Mouse (Mus musculus) heart, embryonic 11.5 days (tissue): Measurements from ENCODE around the gene Hspb11. TPM values are rescaled to one million over a fixed set of nuclear protein-coding genes. Genes with fewer than 3 reads are reported as not detected.

Experiments used
- ATAC-seq: fragments of 200-750 bp; cut with Nextera tagmentation; replicated peaks from 2 replicates; pipeline ENCODE4 v1.8.0; 2017; ENCODE audit warnings: moderate library complexity; ENCODE audit not compliant: insufficient number of reproducible peaks, low FRiP score, low TSS enrichment
- H3K27ac ChIP-seq: fragments of 300-500 bp; sonication (generic); 2 replicates; pipeline ENCODE4 v1.5.1; 2014; ENCODE audit warnings: mild to moderate bottlenecking, low read depth, low read length
- H3K27me3 ChIP-seq: fragments of 300-500 bp; sonication (generic); 2 replicates; pipeline ENCODE4 v1.6.1; 2014; ENCODE audit warnings: mild to moderate bottlenecking, low read length, mixed read lengths; ENCODE audit not compliant: control insufficient read depth, insufficient read depth
- H3K36me3 ChIP-seq: fragments of 300-500 bp; sonication (generic); 2 replicates; pipeline ENCODE4 v1.6.1; 2014; ENCODE audit warnings: mild to moderate bottlenecking, low read length, moderate library complexity, mixed read lengths; ENCODE audit not compliant: control insufficient read depth, insufficient read depth
- H3K4me1 ChIP-seq: fragments of 300-500 bp; sonication (generic); 2 replicates; pipeline ENCODE4 v1.6.1; 2014; ENCODE audit warnings: low read length; ENCODE audit not compliant: control insufficient read depth, insufficient read depth
- H3K4me2 ChIP-seq: fragments of 300-500 bp; sonication (generic); 2 replicates; pipeline ENCODE4 v1.6.1; 2014; ENCODE audit warnings: mild to moderate bottlenecking, moderate library complexity
- H3K4me3 ChIP-seq: fragments of 300-500 bp; sonication (generic); 2 replicates; pipeline ENCODE4 v1.5.1; 2014; ENCODE audit warnings: low read depth, low read length
- H3K9ac ChIP-seq: fragments of 300-500 bp; sonication (generic); 2 replicates; pipeline ENCODE4 v1.6.1; 2014; ENCODE audit warnings: mild to moderate bottlenecking, low read depth, low read length, moderate library complexity
- H3K9me3 ChIP-seq: fragments of 300-500 bp; sonication (generic); replicated peaks from 2 replicates; pipeline ENCODE4 v1.6.1; 2016; ENCODE audit warnings: low read length; ENCODE audit not compliant: control insufficient read depth
- WGBS: fragments of 180-500 bp; shearing (Covaris S2); extraction: QIAGEN DNeasy Blood & Tissue Kit; methylation state at CpG from one replicate; pipeline ENCODE4 v1.1.7; 2014; ENCODE audit not compliant: insufficient replicate concordance; 5-methylcytosine and 5-hydroxymethylcytosine counted together
- polyA plus RNA-seq: library from polyadenylated mRNA; unstranded; fragments of >200 nt; fragmentation: Nextera tagmentation; extraction: Ambion mirVana; gene quantifications from 2 replicates; pipeline ENCODE4 v1.2.1, GENCODE M21; 2014

Hspb11 gene
- 35.1 and 38.7 TPM in 2 replicates for polyA plus RNA-seq

DNA sequence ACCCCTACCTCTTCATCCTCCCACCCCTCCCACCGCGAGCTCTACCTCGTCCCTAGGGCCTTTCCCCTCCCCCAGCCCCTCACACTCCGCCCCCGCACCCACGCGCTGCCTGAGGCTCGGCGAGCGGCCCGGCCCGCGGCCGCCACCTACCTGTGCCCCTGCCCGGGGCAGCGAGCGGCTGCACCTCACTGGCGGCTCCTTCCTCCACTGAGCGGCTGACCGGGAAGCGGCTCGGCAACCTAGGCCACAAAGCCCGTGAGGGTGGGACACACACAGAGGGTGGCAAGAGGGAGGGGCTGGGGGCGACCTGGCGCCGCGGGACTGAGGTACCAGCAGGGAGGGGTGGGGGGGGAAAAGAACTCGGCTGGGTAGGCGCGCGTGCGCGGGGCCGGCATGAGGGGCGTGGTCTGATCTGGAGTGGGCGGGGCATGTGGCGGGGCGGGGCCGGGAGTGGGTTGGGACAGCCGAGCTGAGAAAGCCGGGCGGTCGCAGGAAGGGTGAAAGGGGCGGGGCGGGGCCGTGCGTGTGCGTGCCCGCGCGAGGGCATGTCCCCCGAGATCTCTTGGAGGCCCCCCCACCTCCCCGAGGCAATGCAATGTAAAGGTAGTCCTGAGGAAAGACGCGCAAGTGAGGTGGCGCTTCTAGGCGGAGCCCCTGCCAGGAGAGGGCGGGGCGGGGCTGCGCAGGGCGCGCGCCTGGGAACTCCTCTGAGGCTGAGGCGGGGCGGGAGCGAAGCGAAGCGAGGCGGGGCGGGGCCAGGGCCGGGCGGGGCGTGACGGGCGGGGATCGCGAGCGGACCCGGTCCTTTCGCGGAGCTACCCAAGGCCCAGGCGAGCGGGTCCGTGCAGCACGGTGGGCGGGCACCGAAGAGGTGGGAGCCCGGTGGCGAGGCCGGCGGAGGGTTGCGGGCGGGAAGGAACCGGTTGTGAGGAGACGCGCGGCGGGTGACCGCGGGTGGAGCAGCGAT is at the start of gene Hspb11, which contains the start of gene Lrrc42:
Hspb11 (plus strand) TSS at position 469 of the 967 bp plus-strand sequence.
Lrrc42 (minus strand) TSS at position 408 of the 967 bp plus-strand sequence.
- Histone ChIP-seq H3K9me3 (no peaks in the 10 kb centered on the region), H3K27ac (peak within 1 kb of the TSS; percentile 79), H3K36me3 (no peaks in the 10 kb centered on the region), H3K4me2 (peak within 1 kb of the TSS; percentile 83), H3K9ac (peak within 1 kb of the TSS; percentile 82), H3K4me1 (peaks cover 29% of the 10 kb centered on the region), H3K27me3 (no peaks in the 10 kb centered on the region), H3K4me3 (peak within 1 kb of the TSS; percentile 77)
- under 1% methylated on average over 90 of the region's 101 CpGs for WGBS
- peak; percentile 92 for ATAC-seq

DNA sequence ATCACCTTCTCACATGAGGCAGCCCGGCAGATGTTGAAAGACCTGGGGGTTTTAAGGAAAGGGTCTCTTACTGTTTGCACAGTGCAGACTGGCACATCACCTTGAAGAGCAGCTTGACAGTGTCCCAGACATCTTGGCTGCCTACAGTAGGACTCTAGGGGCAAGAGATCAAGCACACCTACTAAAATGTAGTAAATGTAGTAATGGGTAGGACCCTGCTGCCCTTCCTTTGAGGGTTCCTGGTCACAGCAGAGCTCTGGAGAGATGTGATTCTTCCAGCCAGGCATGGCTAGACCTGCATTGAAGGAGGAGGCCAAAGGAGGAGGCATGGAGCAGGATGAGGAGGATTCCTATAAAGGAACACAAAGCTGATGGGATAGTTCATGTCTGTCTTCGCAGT is 46.4 kb upstream of the Hspb11 start:
- Histone ChIP-seq H3K4me2 (no peak overlapping the region), H3K4me1 (no peaks in the 10 kb centered on the region), H3K36me3 (peaks cover 5% of the 10 kb centered on the region; the same call in 1 of the 2 replicates), H3K27ac (no peak overlapping the region), H3K27me3 (no peaks in the 10 kb centered on the region), H3K9ac (no peak overlapping the region), H3K4me3 (no peak overlapping the region), H3K9me3 (no peaks in the 10 kb centered on the region)
- 93% methylated on average over 2 of the region's 2 CpGs for WGBS
- no peak for ATAC-seq

- WGBS = 79% methylated on average over 3 of the region's 3 CpGs
- H3K4me2 ChIP-seq = no peak within 1 kb of the TSS
- H3K27me3 ChIP-seq = no peaks in the 10 kb centered on the region
- peaks cover 5% of the 10 kb centered on the region; the same call in 1 of the 2 replicates for H3K36me3 ChIP-seq
- no peak within 1 kb of the TSS for H3K9ac ChIP-seq
- no peaks in the 10 kb centered on the region for H3K4me1 ChIP-seq
- no peaks in the 10 kb centered on the region for H3K9me3 ChIP-seq
- no peak within 1 kb of the TSS for H3K4me3 ChIP-seq
- no peak within 1 kb of the TSS for H3K27ac ChIP-seq
- ATAC-seq = no peak
Observed at GRCm38 (mm10) chr4:107208880-107209279, 44.5 kb upstream of the Hspb11 start, which contains the start of gene Ldlrad1. Ldlrad1 (plus strand) TSS chr4:107209180.

- 71% methylated on average over 5 of the region's 5 CpGs for WGBS
- Histone ChIP-seq H3K4me3 (no peak overlapping the region), H3K27ac (no peak overlapping the region), H3K36me3 (no peaks in the 10 kb centered on the region), H3K27me3 (no peaks in the 10 kb centered on the region), H3K9me3 (no peaks in the 10 kb centered on the region), H3K9ac (no peak overlapping the region), H3K4me1 (no peaks in the 10 kb centered on the region), H3K4me2 (no peak overlapping the region)
- no peak for ATAC-seq
Observed at GRCm38 (mm10) chr4:107210483-107211097, 42.8 kb upstream of the Hspb11 start.

- no peak overlapping the region for H3K9ac ChIP-seq
- no peaks in the 10 kb centered on the region for H3K4me1 ChIP-seq
- H3K4me3 ChIP-seq = no peak overlapping the region
- ATAC-seq = no peak
- no peaks in the 10 kb centered on the region for H3K9me3 ChIP-seq
- peaks cover 4% of the 10 kb centered on the region; the same call in 1 of the 2 replicates for H3K27me3 ChIP-seq
- no peak overlapping the region for H3K27ac ChIP-seq
- H3K4me2 ChIP-seq = no peak overlapping the region
- 68% methylated on average over 4 of the region's 4 CpGs for WGBS
- H3K36me3 ChIP-seq = no peaks in the 10 kb centered on the region
Observed at GRCm38 (mm10) chr4:107211465-107211864, 41.9 kb upstream of the Hspb11 start.

DNA sequence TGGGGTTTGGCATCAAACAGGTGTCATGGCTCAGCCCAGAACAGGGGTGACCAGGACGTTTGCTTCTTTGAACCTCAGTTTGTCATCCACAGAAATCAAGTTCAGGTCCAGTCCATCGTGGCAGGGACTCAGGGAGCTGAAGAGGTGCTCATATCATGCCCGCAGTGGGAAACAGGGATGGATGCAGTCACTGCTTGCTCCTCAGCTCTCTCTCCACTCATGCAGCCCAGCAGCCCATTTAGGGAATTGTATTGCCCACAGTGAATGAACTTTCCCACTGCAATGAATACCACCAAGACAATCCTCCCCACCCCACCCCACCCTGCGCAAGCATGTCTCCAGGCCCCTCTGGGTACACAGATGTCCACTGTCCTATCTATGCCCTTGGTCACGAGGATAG is 41.5 kb upstream of the Hspb11 start:
- H3K4me3 ChIP-seq = no peak overlapping the region

DNA sequence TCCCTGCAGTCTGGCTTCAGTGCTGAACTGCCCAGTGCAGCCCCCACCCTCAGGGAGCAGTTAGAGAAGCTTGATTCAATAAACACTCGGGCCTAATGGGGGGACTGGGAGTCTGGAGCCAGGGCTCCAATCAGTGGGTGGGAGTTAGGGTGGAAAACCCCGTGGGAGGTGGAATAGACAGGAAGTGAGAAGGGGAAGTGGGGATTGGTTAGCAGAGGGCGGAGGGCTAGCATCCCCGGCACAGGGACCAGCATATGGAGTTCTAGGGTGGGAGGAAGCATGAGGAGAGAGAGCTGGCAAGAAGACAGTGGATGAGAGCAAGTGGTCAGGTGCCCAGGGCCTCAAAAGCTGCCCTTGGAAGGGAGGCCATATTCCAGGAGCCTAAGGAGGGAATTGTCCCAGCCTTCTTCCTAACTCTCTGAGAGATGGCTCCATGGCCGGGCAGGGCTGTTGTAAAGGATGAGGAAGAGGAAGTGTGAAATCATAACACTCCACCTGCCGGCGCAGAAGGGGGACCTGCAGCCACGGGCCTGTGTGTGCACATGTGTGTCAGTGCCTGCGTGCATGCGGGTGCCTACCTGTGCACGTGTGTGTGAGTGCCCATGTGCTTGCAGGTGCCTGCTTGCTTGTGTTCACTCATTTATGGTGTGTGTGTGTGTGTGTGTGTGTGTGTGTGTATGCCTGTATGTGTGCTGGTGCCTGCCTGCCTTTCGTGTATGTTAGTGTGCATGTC is 39.9 kb upstream of the Hspb11 start:
- no peak overlapping the region for H3K27ac ChIP-seq
- H3K4me1 ChIP-seq = 0 out of 2 replicates have a peak, but pooled peaks cover 4% of the 10 kb centered on the region
- no peaks in the 10 kb centered on the region for H3K36me3 ChIP-seq
- H3K27me3 ChIP-seq = peaks cover 4% of the 10 kb centered on the region; the same call in 1 of the 2 replicates
- no peak overlapping the region for H3K4me2 ChIP-seq
- no peak overlapping the region for H3K9ac ChIP-seq
- 72% methylated on average over 12 of the region's 12 CpGs for WGBS
- no peaks in the 10 kb centered on the region for H3K9me3 ChIP-seq
- ATAC-seq = no peak
- no peak overlapping the region for H3K4me3 ChIP-seq

More for the DNA sequence above, 41.5 kb upstream of the Hspb11 start:
- H3K27me3 ChIP-seq = peaks cover 4% of the 10 kb centered on the region; the same call in 1 of the 2 replicates
- 77% methylated on average over 5 of the region's 5 CpGs for WGBS
- H3K36me3 ChIP-seq = no peaks in the 10 kb centered on the region
- no peak for ATAC-seq
- H3K4me1 ChIP-seq = no peaks in the 10 kb centered on the region
- no peak overlapping the region for H3K9ac ChIP-seq
- no peak overlapping the region for H3K27ac ChIP-seq
- H3K4me2 ChIP-seq = no peak overlapping the region
- no peaks in the 10 kb centered on the region for H3K9me3 ChIP-seq

DNA sequence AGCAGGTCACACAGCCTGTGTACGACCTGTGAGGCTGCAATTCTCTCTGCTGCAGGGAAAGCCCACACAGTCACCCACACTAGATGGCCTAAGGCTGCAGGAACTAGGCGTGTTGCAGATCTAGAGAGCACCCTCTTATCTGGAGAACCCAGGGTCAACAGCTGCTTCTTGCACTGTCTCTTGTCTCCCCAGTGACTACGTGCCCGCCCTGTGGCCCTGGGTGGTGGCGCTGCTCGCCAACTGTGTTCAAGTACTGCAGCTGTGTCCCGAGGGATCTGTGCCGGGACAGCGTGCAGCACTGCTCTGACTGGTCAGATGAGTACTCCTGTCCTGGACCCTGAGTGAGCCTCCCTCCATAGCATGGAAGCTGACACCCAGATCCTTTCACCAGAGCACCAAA is 35.8 kb upstream of the Hspb11 start:
- Histone ChIP-seq H3K4me2 (no peak overlapping the region), H3K4me1 (0 out of 2 replicates have a peak, but pooled peaks cover 4% of the 10 kb centered on the region), H3K9ac (no peak overlapping the region), H3K4me3 (no peak overlapping the region), H3K27me3 (peaks cover 4% of the 10 kb centered on the region; the same call in 1 of the 2 replicates), H3K27ac (no peak overlapping the region), H3K9me3 (no peaks in the 10 kb centered on the region), H3K36me3 (no peaks in the 10 kb centered on the region)
- 0 out of 2 replicates have a peak, but pooled peaks have one; percentile 8 for ATAC-seq
- WGBS = 49% methylated on average over 9 of the region's 9 CpGs
